Mouse (Mus musculus) limb, embryonic 14.5 days (tissue): ENCODE measurements around the gene Mapkapk2. TPM values are rescaled to one million over a fixed set of nuclear protein-coding genes. Genes with fewer than 3 reads are reported as not detected.

ENCODE experiments used
- ATAC-seq: fragments of 200-750 bp; cut with Nextera tagmentation; 2 replicates; pipeline ENCODE4 v1.8.0; 2017; ENCODE audit warnings: low read depth, moderate number of reproducible peaks, moderate TSS enrichment; ENCODE audit not compliant: low FRiP score
- DNase-seq: peaks from one replicate; pipeline ENCODE4 v3.0.0-alpha.2; 2015; ENCODE audit warnings: low spot score
- H3K27ac ChIP-seq: fragments of 300-500 bp; sonication (generic); replicated peaks from 2 replicates; pipeline ENCODE4 v1.5.1; 2014; ENCODE audit warnings: low read depth, mild to moderate bottlenecking, low read length, moderate library complexity, mixed read lengths
- H3K27me3 ChIP-seq: fragments of 300-500 bp; sonication (generic); 2 replicates; pipeline ENCODE4 v1.6.1; 2014; ENCODE audit warnings: low read length, mixed read lengths; ENCODE audit not compliant: control insufficient read depth, insufficient read depth
- H3K36me3 ChIP-seq: fragments of 300-500 bp; sonication (generic); 2 replicates; pipeline ENCODE4 v1.6.1; 2014; ENCODE audit warnings: mild to moderate bottlenecking, low read length, moderate library complexity, mixed read lengths; ENCODE audit not compliant: control insufficient read depth, insufficient read depth
- H3K4me1 ChIP-seq: fragments of 300-500 bp; sonication (generic); 2 replicates; pipeline ENCODE4 v1.6.1; 2014; ENCODE audit warnings: antibody characterized with exemption, low read length, mixed read lengths; ENCODE audit not compliant: control insufficient read depth, insufficient read depth
- H3K4me2 ChIP-seq: fragments of 300-500 bp; sonication (generic); replicated peaks from 2 replicates; pipeline ENCODE4 v1.6.1; 2014; ENCODE audit warnings: low read depth, mild to moderate bottlenecking, low read length, moderate library complexity; ENCODE audit not compliant: severe bottlenecking
- H3K4me3 ChIP-seq: fragments of 300-500 bp; sonication (generic); replicated peaks from 2 replicates; pipeline ENCODE4 v1.5.1; 2014; ENCODE audit warnings: low read length
- H3K9ac ChIP-seq: fragments of 300-500 bp; sonication (generic); 2 replicates; pipeline ENCODE4 v1.6.1; 2014; ENCODE audit warnings: mild to moderate bottlenecking, low read depth, low read length, moderate library complexity; ENCODE audit not compliant: severe bottlenecking
- H3K9me3 ChIP-seq: fragments of 300-500 bp; sonication (generic); 2 replicates; pipeline ENCODE4 v1.6.1; 2016; ENCODE audit warnings: low read length; ENCODE audit not compliant: control insufficient read depth
- POLR2A ChIP-seq: fragments of 200-500 bp; IDR thresholded peaks from 2 replicates; pipeline ENCODE4 v1.8.0; 2012; ENCODE audit warnings: inconsistent platforms, mild to moderate bottlenecking, moderate library complexity, borderline replicate concordance; ENCODE audit not compliant: insufficient read depth, insufficient read length; ENCODE audit errors: extremely low read depth
- WGBS: fragments of 180-500 bp; shearing (Covaris S2); extraction: QIAGEN DNeasy Blood & Tissue Kit; methylation state at CpG from one replicate; pipeline ENCODE4 v1.1.7; 2014; 5-methylcytosine and 5-hydroxymethylcytosine counted together
- polyA plus RNA-seq, 2 experiments: library from polyadenylated mRNA; depleted of rRNA in 1 of 2; stranded (reverse) in 1 of 2; unstranded in 1 of 2; fragments of >200 nt; fragmentation: Nextera tagmentation in 1 of 2; extraction: Ambion mirVana in 1 of 2; gene quantifications; 2 replicates each; pipeline versions ENCODE4 v1.2.1 to v1.2.3; 2012 to 2014

The Mapkapk2 gene
- polyA plus RNA-seq, 2 experiments = 49.9 to 60.9 TPM

GRCm38 (mm10) chr1:131134942-131135522 is 37.4 kb upstream of the Mapkapk2 start:
- WGBS = 76% methylated on average over 8 of the region's 8 CpGs
- no peaks in the 10 kb centered on the region; the same call in 1 of the 2 replicates for H3K4me1 ChIP-seq

GRCm38 (mm10) chr1:131134231-131134630 is 36.6 kb upstream of the Mapkapk2 start:
- Histone ChIP-seq H3K27me3 (no peaks in the 10 kb centered on the region), H3K9ac (no peak overlapping the region), H3K4me1 (no peaks in the 10 kb centered on the region; the same call in 1 of the 2 replicates), H3K4me3 (no peak overlapping the region), H3K4me2 (no peak overlapping the region), H3K36me3 (peaks cover 4% of the 10 kb centered on the region), H3K9me3 (no peaks in the 10 kb centered on the region), H3K27ac (no peak overlapping the region)
- WGBS = 66% methylated on average over 6 of the region's 6 CpGs
- no peak for TF ChIP-seq POLR2A
- ATAC-seq (no peak), DNase-seq (no peak)

More at GRCm38 (mm10) chr1:131134942-131135522, 37.4 kb upstream of the Mapkapk2 start:
- no peak overlapping the region for H3K9ac ChIP-seq
- H3K36me3 ChIP-seq = no peaks in the 10 kb centered on the region
- H3K9me3 ChIP-seq = no peaks in the 10 kb centered on the region
- no peak overlapping the region for H3K4me2 ChIP-seq
- no peaks in the 10 kb centered on the region for H3K27me3 ChIP-seq
- no peak overlapping the region for H3K4me3 ChIP-seq
- ATAC-seq (no peak), DNase-seq (no peak)
- TF ChIP-seq POLR2A = no peak
- H3K27ac ChIP-seq = no peak overlapping the region

GRCm38 (mm10) chr1:131125987-131126744 is 28.5 kb upstream of the Mapkapk2 start:
- ATAC-seq (no peak), DNase-seq (no peak)
- H3K36me3 ChIP-seq = peaks cover 6% of the 10 kb centered on the region
- H3K9ac ChIP-seq = no peak overlapping the region
- H3K4me3 ChIP-seq = no peak overlapping the region
- no peaks in the 10 kb centered on the region for H3K4me1 ChIP-seq
- H3K27me3 ChIP-seq = no peaks in the 10 kb centered on the region
- H3K4me2 ChIP-seq = no peak overlapping the region
- TF ChIP-seq POLR2A = no peak
- no peaks in the 10 kb centered on the region for H3K9me3 ChIP-seq
- WGBS = 59% methylated on average over 11 of the region's 11 CpGs
- H3K27ac ChIP-seq = no peak overlapping the region

GRCm38 (mm10) chr1:131123522-131124265 is 26.1 kb upstream of the Mapkapk2 start:
- H3K4me2 ChIP-seq = no peak overlapping the region
- 54% methylated on average over 10 of the region's 10 CpGs for WGBS
- no peak overlapping the region for H3K27ac ChIP-seq
- H3K27me3 ChIP-seq = no peaks in the 10 kb centered on the region
- no peaks in the 10 kb centered on the region for H3K9me3 ChIP-seq
- H3K9ac ChIP-seq = no peak overlapping the region
- TF ChIP-seq POLR2A = no peak
- H3K36me3 ChIP-seq = no peaks in the 10 kb centered on the region
- ATAC-seq (no peak), DNase-seq (no peak)
- H3K4me3 ChIP-seq = no peak overlapping the region
- H3K4me1 ChIP-seq = no peaks in the 10 kb centered on the region

GRCm38 (mm10) chr1:131121987-131122386 is 24.4 kb upstream of the Mapkapk2 start:
- H3K27me3 ChIP-seq = no peaks in the 10 kb centered on the region
- H3K36me3 ChIP-seq = no peaks in the 10 kb centered on the region
- H3K4me1 ChIP-seq = no peaks in the 10 kb centered on the region
- no peak for ATAC-seq
- H3K9me3 ChIP-seq = no peaks in the 10 kb centered on the region
- no peak overlapping the region for H3K4me3 ChIP-seq
- WGBS = 32% methylated on average over 3 of the region's 3 CpGs
- no peak for DNase-seq
- TF ChIP-seq POLR2A = no peak
- H3K27ac ChIP-seq = no peak overlapping the region
- H3K4me2 ChIP-seq = no peak overlapping the region
- no peak overlapping the region for H3K9ac ChIP-seq
